Mouse (Mus musculus) small intestine, adult 2 months (tissue): ENCODE measurements around the gene Dennd1a.

Source experiments
- CTCF ChIP-seq: fragments of 200-500 bp; IDR thresholded peaks from 2 replicates; pipeline ENCODE4 v1.5.1; 2012; ENCODE audit warnings: low read depth, mild to moderate bottlenecking, control low read depth, inconsistent platforms, low read length, moderate library complexity, mixed read lengths; ENCODE audit not compliant: insufficient replicate concordance, insufficient read length; ENCODE audit errors: extremely low read depth
- POLR2A ChIP-seq: fragments of 200-500 bp; IDR thresholded peaks from 2 replicates; pipeline ENCODE4 v1.6.1; 2012; ENCODE audit warnings: low read depth, mild to moderate bottlenecking, control low read depth, inconsistent platforms, low read length, moderate library complexity

GRCm38 (mm10) chr2:38085058-38085457, 202.1 kb downstream of the Dennd1a start:
- no peak for TF ChIP-seq POLR2A
- TF ChIP-seq CTCF, result no peak
